Mouse (Mus musculus) layer of hippocampus, postnatal 25 days (tissue): ENCODE results near the gene Agmo. TPM values are rescaled to one million over a fixed set of nuclear protein-coding genes. Genes with fewer than 3 reads are reported as not detected.

ENCODE experiments used
- DNase-seq, 2 experiments: peaks; one replicate each; pipeline ENCODE4 v3.0.0; 2022; ENCODE audit warnings: mixed read lengths in 2 of 2, low spot score in 1 of 2; ENCODE audit errors: extremely low spot score in 1 of 2
- total RNA-seq, 2 experiments: library from RNA; stranded (reverse); gene quantifications; 2 replicates each; pipeline ENCODE4 v1.2.3; 2021

The Agmo gene
- 1 to 10 TPM; 4.3 to 4.5 TPM for total RNA-seq

- no peak for DNase-seq
Observed at GRCm38 (mm10) chr12:37241566-37242021, at the start of gene Agmo. Gene Agmo, plus strand, starts transcription at chr12:37241641.

GRCm38 (mm10) chr12:37231119-37231518 is 10.3 kb upstream of the Agmo start:
- no peak for DNase-seq

DNA sequence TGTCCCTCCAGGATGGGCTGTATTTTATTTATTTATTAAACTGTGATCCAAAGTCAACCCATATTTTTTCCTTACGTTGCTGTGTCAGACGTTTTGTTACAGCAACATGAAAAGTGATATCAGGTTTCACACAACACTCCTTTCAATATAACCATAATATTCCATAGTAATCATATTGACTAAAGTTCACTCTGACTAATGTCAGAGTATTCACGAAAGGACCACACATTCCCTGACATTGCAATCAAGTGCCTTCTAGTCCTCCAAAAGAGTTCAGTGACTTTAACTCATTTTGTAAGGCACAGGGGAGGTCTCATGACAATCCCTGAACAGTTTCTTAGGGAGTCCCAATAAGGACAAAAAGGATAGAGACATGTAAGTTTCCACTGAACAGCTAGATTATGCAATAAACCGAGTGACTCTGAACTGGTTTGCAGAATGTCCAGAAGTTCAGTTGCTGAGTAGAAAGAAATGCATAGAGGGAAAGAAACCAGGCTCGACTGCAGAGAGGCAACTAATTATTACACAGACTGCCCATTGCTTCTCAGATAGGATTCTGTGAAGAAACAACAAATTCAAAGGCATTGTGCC is 371 bp upstream of the Agmo start:
- no peak for DNase-seq

- DNase-seq: no peak
Observed at GRCm38 (mm10) chr12:37242484-37242883, 1.0 kb downstream of the Agmo start.

DNA sequence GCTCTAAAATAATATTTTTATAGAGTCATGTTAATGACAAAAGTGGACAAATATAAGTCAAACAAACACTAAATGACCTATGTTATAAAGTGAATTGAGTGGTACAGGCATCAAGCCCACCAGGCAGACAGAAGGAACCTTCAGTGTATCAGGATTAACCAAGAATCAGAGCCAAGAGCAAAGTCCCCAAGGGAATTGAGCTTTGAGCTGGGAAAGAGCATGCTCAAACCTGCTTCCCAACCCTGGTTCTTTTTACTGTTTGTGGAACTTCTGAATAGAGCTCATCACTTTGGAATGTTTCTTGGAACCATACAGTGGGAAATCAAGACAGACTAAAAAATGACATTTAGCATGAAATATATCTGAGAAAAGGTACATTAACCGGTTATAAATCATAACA is 3.4 kb downstream of the Agmo start:
- DNase-seq: no peak

- DNase-seq: no peak
Observed at GRCm38 (mm10) chr12:37251688-37252087, 10.2 kb downstream of the Agmo start.

- no peak for DNase-seq
Observed at GRCm38 (mm10) chr12:37257099-37257498, 15.7 kb downstream of the Agmo start.

DNA sequence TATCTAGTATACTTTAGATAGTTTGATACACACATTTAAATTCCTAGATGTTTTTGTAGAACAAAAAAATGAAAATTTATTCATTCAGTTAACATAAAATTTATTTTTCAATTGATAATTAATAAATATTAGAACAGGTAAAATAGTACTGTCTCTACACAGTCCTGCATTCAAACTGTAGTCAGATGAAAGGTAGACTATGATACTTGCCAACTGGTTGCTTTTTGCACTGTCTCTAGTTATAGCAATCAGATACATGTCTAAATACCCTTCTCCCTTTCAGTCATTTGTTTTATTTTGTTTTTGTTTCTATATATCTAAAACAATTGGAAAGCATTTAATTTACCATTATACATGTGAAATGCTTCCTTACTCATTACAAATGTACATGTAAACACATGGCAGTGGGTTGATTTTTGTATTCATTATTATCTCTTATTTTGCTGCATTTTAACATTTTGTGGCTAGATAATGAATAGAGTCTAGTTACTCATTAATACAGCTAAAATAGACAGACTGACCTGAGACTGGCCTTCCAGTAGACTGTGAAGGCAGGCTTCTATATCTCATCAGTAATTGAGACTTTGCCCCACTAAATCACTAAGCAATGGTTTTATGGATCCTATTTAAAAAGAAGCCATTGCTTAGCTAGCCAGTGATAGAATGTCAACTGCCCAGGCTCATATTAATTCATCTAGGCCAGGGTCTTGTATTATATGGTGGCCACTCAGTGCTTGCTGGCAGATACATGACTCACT is 18.5 kb downstream of the Agmo start:
- no peak for DNase-seq

GRCm38 (mm10) chr12:37263685-37264084 is 22.2 kb downstream of the Agmo start:
- no peak for DNase-seq

DNA sequence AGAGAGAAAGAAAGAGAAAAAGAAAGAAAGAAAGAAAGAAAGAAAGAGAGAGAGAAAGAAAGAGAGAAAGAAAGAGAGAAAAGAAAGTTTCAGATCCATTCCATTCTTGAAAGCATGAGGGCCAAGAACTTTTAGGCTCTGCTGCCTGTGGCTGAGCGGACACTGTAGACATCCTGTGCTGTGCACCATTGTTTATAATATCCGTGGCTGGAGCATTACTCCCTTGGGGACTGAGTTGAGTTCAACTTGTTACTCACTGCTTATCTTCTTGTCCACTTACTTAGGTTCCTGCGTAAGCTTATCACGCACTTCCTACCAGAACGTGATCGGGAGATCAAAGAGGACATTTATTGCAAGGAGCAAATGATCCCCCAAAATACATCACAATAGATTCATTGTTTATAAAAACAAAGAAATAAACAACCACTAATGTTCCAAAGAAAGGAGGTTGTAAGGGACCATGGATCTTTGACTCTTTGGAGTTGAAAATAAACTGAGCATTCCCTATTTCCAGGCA is 27.3 kb downstream of the Agmo start:
- no peak for DNase-seq

DNA sequence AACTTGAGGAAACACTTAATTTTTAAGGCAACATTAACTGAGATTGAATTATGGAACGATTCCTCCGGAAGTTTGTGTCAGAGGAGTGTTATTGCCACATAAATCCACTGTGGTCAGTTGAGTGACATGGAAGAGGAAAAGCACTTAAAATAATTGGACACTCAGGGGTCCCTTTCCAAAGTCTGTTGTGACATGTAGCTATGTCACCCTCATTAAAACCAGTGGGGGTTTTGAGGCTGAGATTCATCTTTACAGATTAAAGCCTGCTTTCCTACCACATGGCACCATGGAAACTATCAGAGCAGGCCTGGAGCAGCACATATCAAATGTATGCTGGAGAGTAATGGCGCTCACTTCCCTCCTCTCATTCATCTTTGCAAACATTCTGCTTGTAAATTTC is 31.2 kb downstream of the Agmo start:
- DNase-seq: no peak

- no peak for DNase-seq
Observed at GRCm38 (mm10) chr12:37273964-37274657, 32.7 kb downstream of the Agmo start.

DNA sequence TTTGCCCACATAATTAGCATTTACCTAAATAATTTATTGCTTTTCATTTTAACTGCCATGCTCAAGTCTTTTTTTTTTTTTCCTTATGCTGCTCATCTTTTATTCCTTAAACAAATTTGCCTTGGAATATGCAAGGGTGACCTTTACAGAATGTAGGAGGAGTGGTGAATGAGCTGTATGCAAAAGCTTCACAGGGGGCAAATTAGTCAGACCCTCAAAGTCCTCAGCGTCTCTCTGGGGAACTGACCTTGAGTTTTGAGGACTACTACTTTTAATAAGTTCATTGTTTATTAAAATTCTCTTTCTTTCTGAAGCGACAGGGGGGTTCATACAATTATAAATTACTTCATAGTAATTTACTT is 33.2 kb downstream of the Agmo start:
- no peak for DNase-seq

DNA sequence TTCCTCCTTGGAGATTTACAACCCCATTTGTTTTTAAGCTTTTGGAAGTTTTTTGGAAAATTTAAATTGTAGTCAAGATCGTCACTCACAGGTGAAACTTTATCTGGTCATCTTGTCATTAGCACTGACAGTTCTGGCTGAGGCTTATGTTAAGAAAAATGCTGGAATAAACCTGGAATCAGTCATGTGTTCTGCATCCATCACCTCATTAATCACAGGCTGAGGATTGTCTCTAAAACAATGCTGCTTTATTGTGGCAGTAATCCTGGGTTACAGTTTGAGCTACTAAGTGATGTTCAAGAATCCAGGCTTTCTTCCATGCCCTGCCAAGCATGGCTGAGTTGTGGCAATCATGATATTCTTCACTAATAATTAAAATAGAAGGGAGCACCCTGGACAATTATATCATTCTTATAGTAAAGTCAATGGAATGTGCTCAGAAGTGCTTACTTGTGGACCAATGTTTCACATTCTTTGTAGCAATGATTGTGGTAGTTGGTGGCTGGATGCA is 65.6 kb downstream of the Agmo start:
- no peak for DNase-seq

DNA sequence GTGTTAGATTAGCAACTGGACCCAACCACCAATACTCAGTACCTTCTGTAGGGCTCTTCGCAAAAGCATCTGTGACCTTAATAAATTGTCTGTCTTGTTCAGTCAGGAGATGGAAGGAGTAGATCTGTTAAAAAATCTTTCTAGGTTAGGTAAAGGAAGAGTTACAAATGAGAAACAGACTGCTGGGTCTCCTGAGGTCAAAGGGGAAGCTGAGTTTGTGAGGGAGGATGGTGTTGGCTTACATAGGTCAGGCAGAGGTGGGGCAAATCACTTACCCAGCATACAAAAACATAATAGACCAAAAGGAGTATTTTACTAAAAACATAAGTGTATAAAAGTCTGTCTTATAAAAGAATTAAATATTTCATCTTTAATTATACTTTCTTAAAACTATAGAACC is 69.3 kb downstream of the Agmo start:
- no peak for DNase-seq

DNA sequence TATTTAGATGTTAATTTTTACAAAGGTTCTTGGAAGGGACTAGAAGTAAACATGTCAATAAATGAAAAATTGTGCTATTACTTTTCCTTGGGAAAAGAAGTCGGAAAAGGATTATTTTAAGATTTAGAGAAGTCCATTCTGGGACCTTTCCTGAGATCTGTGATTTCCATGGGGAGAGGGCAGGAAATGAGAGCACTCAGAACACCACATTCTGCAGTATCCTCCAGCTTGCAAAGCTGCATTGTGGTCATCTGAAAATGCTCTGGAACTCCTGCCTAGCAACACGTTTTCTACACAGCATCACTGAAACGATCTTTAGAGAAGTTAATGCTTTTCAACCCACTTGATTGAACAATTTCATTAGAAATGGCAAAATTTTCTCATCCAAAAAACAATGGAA is 81.4 kb downstream of the Agmo start:
- no peak for DNase-seq

DNA sequence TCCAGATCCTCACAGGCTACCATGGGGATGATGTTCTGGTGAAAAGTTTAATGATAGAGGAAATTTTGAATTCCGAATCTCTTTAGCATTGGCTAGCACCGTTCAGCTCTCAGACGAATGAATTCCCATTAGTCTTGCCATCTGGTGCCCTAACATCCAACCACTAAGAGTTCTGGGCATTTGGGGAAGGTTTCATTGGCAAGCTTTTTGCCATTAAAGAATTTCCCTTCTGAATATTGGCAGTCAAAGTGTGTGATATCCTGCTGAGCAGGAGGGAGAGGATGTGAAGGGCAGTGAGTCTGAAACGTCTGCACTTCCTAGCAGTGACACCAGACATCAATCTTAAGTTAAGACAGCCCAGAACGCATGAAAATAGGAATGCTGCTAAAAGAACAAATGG is 93.5 kb downstream of the Agmo start:
- no peak for DNase-seq

DNA sequence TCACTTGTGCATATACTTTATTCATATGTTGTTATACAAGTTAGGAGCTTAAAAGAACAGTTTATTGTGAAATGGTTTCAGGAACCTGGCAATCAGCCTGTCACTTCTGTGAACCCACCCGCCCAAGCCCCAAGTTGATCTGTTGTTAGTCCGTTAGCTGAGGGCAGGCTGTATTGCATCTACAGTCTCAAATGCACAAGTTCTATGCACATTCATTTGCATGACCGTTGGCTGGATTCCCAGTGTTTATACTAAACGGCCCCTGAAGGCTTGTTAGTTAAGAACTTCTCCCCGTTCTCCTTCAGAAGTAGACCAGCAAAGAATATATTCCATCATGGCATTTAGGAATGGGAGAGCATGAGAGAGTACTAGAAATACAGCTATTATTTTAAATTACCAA is 102.8 kb downstream of the Agmo start:
- DNase-seq: no peak

- no peak for DNase-seq
Observed at GRCm38 (mm10) chr12:37345696-37346095, 104.3 kb downstream of the Agmo start.

GRCm38 (mm10) chr12:37392316-37392715 is 150.9 kb downstream of the Agmo start:
- no peak for DNase-seq

DNA sequence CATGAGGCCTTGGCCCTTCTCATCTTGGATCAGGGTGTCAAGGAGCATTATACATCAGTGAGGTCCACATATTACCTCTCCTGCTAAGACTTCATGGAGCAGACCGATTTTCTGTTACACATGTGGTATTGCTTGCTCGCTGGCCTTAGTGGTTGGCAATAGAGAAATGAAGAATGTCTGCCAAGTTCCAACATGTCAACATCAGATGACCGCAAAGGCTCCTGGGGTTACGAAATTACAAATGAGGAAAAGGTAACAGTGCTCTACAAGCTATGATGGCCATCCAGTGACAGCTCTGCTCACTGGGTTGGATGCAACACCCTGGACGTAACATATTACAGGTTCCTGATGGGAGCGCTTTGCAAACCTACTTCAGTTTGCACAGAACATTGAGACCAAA is 161.1 kb downstream of the Agmo start:
- no peak for DNase-seq
